Mouse (Mus musculus) lung, embryonic 16.5 days (tissue): ENCODE measurements around the gene Fbxo2. TPM values are rescaled to one million over a fixed set of nuclear protein-coding genes. Genes with fewer than 3 reads are reported as not detected.

Source experiments
- ATAC-seq: fragments of 200-750 bp; cut with Nextera tagmentation; 2 replicates; pipeline ENCODE4 v1.8.0; 2017; ENCODE audit warnings: low read depth, mild to moderate bottlenecking, moderate library complexity
- H3K27ac ChIP-seq: fragments of 300-500 bp; sonication (generic); 2 replicates; pipeline ENCODE4 v1.5.1; 2014; ENCODE audit warnings: mild to moderate bottlenecking, control low read depth, low read length
- H3K27me3 ChIP-seq: fragments of 300-500 bp; sonication (generic); 2 replicates; pipeline ENCODE4 v1.6.1; 2014; ENCODE audit warnings: low read depth, low read length, mixed read lengths; ENCODE audit not compliant: control insufficient read depth, insufficient read depth
- H3K36me3 ChIP-seq: fragments of 300-500 bp; sonication (generic); 2 replicates; pipeline ENCODE4 v1.6.1; 2014; ENCODE audit warnings: low read length; ENCODE audit not compliant: control insufficient read depth, insufficient read depth
- H3K4me1 ChIP-seq: fragments of 300-500 bp; sonication (generic); replicated peaks from 2 replicates; pipeline ENCODE4 v1.6.1; 2014; ENCODE audit warnings: low read length, mixed read lengths; ENCODE audit not compliant: control insufficient read depth, insufficient read depth
- H3K4me2 ChIP-seq: fragments of 300-500 bp; sonication (generic); 2 replicates; pipeline ENCODE4 v1.6.1; 2014; ENCODE audit warnings: low read depth, low read length, control low read depth
- H3K4me3 ChIP-seq: fragments of 300-500 bp; sonication (generic); 2 replicates; pipeline ENCODE4 v1.5.1; 2014; ENCODE audit warnings: mild to moderate bottlenecking, low read length, control low read depth
- H3K9ac ChIP-seq: fragments of 300-500 bp; sonication (generic); 2 replicates; pipeline ENCODE4 v1.6.1; 2014; ENCODE audit warnings: low read length, control low read depth
- H3K9me3 ChIP-seq: fragments of 300-500 bp; sonication (generic); 2 replicates; pipeline ENCODE4 v1.6.1; 2016; ENCODE audit warnings: low read length; ENCODE audit not compliant: control insufficient read depth
- WGBS: fragments of 180-500 bp; shearing (Covaris S2); extraction: QIAGEN DNeasy Blood & Tissue Kit; methylation state at CpG from one replicate; pipeline ENCODE4 v1.1.7; 2014; 5-methylcytosine and 5-hydroxymethylcytosine counted together
- microRNA-seq: library from miRNA; unstranded; fragments of <30 nt; microRNA quantifications from one replicate; pipeline ENCODE4, GENCODE M21; 2016
- polyA plus RNA-seq: library from polyadenylated mRNA; unstranded; fragments of >200 nt; fragmentation: Nextera tagmentation; extraction: Ambion mirVana; gene quantifications from 2 replicates; pipeline ENCODE4 v1.2.1, GENCODE M21; 2015

Fbxo2 gene
- polyA plus RNA-seq, 1 experiment from 2014 or later = 0.50 TPM

GRCm38 (mm10) chr4:148204873-148205232 lies 44.4 kb downstream of the Fbxo2 start:
- no peaks in the 10 kb centered on the region for H3K4me1 ChIP-seq
- no peak for ATAC-seq
- 41% methylated on average over 6 of the region's 6 CpGs for WGBS
- H3K27ac ChIP-seq = no peak overlapping the region
- H3K9ac ChIP-seq = no peak overlapping the region
- no peak overlapping the region for H3K4me3 ChIP-seq
- H3K36me3 ChIP-seq = no peaks in the 10 kb centered on the region
- no peak overlapping the region for H3K4me2 ChIP-seq
- no peaks in the 10 kb centered on the region for H3K27me3 ChIP-seq
- H3K9me3 ChIP-seq = no peaks in the 10 kb centered on the region

- ATAC-seq = no peak
- WGBS = 45% methylated on average over 5 of the region's 5 CpGs
Observed at GRCm38 (mm10) chr4:148214460-148215136, 54.2 kb downstream of the Fbxo2 start.

GRCm38 (mm10) chr4:148215264-148215900 lies 55.0 kb downstream of the Fbxo2 start:
- 27% methylated on average over 11 of the region's 11 CpGs for WGBS
- no peak for ATAC-seq
- H3K27me3 ChIP-seq = no peaks in the 10 kb centered on the region

More at GRCm38 (mm10) chr4:148214460-148215136, 54.2 kb downstream of the Fbxo2 start:
- Histone ChIP-seq H3K4me1 (no peaks in the 10 kb centered on the region), H3K36me3 (no peaks in the 10 kb centered on the region), H3K9me3 (no peaks in the 10 kb centered on the region), H3K4me3 (no peak overlapping the region), H3K4me2 (no peak overlapping the region), H3K27me3 (no peaks in the 10 kb centered on the region), H3K9ac (no peak overlapping the region), H3K27ac (no peak overlapping the region)

More at GRCm38 (mm10) chr4:148215264-148215900, 55.0 kb downstream of the Fbxo2 start:
- Histone ChIP-seq H3K27ac (no peak overlapping the region), H3K4me1 (no peaks in the 10 kb centered on the region), H3K9ac (no peak overlapping the region), H3K9me3 (no peaks in the 10 kb centered on the region), H3K4me2 (no peak overlapping the region), H3K36me3 (no peaks in the 10 kb centered on the region), H3K4me3 (no peak overlapping the region)

Small RNA genes lying within 50 kb of the gene (microRNA-seq; reads per million reads assigned to microRNA genes)
- gene Mir7022 = not detected

Other genes with a start within 250 kb of the Fbxo2 start
- gene Plod1, start 223.9 kb upstream of the Fbxo2 start, polyA plus RNA-seq = 50.8 and 51.4 TPM in 2 replicates
- 9.2 and 11.7 TPM in 2 replicates for gene 2510039O18Rik, start 219.7 kb upstream of the Fbxo2 start, polyA plus RNA-seq
- gene Nppb, start 174.8 kb upstream of the Fbxo2 start, polyA plus RNA-seq = 2.9 and 4.2 TPM in 2 replicates
- 122 and 163 TPM in 2 replicates for gene Nppa, start 159.9 kb upstream of the Fbxo2 start, polyA plus RNA-seq
- gene Clcn6, start 121.8 kb upstream of the Fbxo2 start, polyA plus RNA-seq = 4.5 and 4.8 TPM in 2 replicates
- 21.3 and 26.2 TPM in 2 replicates for gene Mthfr, start 121.5 kb upstream of the Fbxo2 start, polyA plus RNA-seq
- gene Agtrap, start 72.6 kb upstream of the Fbxo2 start, polyA plus RNA-seq = 16.3 and 17.8 TPM in 2 replicates
- gene Mad2l2, start 30.2 kb upstream of the Fbxo2 start, polyA plus RNA-seq = 47.6 and 50.2 TPM in 2 replicates
- 0.08 and 0.10 TPM in 2 replicates for gene Draxin, start 29.9 kb upstream of the Fbxo2 start, polyA plus RNA-seq
- 13.7 and 17.3 TPM in 2 replicates for gene Fbxo6, start 8.5 kb upstream of the Fbxo2 start, polyA plus RNA-seq
- gene Fbxo44, start 139 bp upstream of the Fbxo2 start, polyA plus RNA-seq = 11.9 and 12.1 TPM in 2 replicates
- 0.04 and 0.08 TPM in 2 replicates for gene Disp3, start 127.3 kb downstream of the Fbxo2 start, polyA plus RNA-seq